Mouse (Mus musculus) liver, embryonic 11.5 days (tissue): ENCODE results near the gene Ttll5. TPM values are rescaled to one million over a fixed set of nuclear protein-coding genes. Genes with fewer than 3 reads are reported as not detected.

Experiments
- ATAC-seq: fragments of 200-750 bp; cut with Nextera tagmentation; replicated peaks from 2 replicates; pipeline ENCODE4 v1.8.0; 2017; ENCODE audit warnings: moderate number of reproducible peaks, mild to moderate bottlenecking, moderate TSS enrichment, moderate library complexity; ENCODE audit not compliant: low FRiP score
- DNase-seq: peaks from one replicate; pipeline ENCODE4 v3.0.0-alpha.2; 2017; ENCODE audit warnings: low spot score
- H3K27ac ChIP-seq: fragments of 300-500 bp; sonication (generic); 2 replicates; pipeline ENCODE4 v1.5.1; 2014; ENCODE audit warnings: mild to moderate bottlenecking, low read depth, low read length, control low read depth
- H3K27me3 ChIP-seq: fragments of 300-500 bp; sonication (generic); replicated peaks from 2 replicates; pipeline ENCODE4 v1.6.1; 2014; ENCODE audit warnings: low read length, mixed read lengths; ENCODE audit not compliant: control insufficient read depth, insufficient read depth
- H3K36me3 ChIP-seq: fragments of 300-500 bp; sonication (generic); 2 replicates; pipeline ENCODE4 v1.6.1; 2014; ENCODE audit warnings: mild to moderate bottlenecking, low read length, moderate library complexity, mixed read lengths; ENCODE audit not compliant: control insufficient read depth, insufficient read depth
- H3K4me1 ChIP-seq: fragments of 300-500 bp; sonication (generic); replicated peaks from 2 replicates; pipeline ENCODE4 v1.6.1; 2014; ENCODE audit warnings: low read length, mixed read lengths; ENCODE audit not compliant: control insufficient read depth, insufficient read depth
- H3K4me2 ChIP-seq: fragments of 300-500 bp; sonication (generic); 2 replicates; pipeline ENCODE4 v1.6.1; 2014; ENCODE audit warnings: mild to moderate bottlenecking, control low read depth, moderate library complexity
- H3K4me3 ChIP-seq: fragments of 300-500 bp; sonication (generic); 2 replicates; pipeline ENCODE4 v1.5.1; 2014; ENCODE audit warnings: low read depth, low read length, control low read depth
- H3K9ac ChIP-seq: fragments of 300-500 bp; sonication (generic); 2 replicates; pipeline ENCODE4 v1.6.1; 2014; ENCODE audit warnings: low read depth, low read length, control low read depth
- H3K9me3 ChIP-seq: fragments of 300-500 bp; sonication (generic); 2 replicates; pipeline ENCODE4 v1.6.1; 2016; ENCODE audit warnings: low read length, inconsistent platforms, mixed read lengths; ENCODE audit not compliant: control insufficient read depth
- WGBS: fragments of 180-500 bp; shearing (Covaris S2); extraction: QIAGEN DNeasy Blood & Tissue Kit; methylation state at CpG from one replicate; pipeline ENCODE4 v1.1.7; 2014; 5-methylcytosine and 5-hydroxymethylcytosine counted together
- polyA plus RNA-seq: library from polyadenylated mRNA; unstranded; fragments of >200 nt; fragmentation: Nextera tagmentation; extraction: Ambion mirVana; gene quantifications from 2 replicates; pipeline ENCODE4 v1.2.1, GENCODE M21; 2014

Gene Ttll5
- polyA plus RNA-seq, 1 experiment from 2014 or later = 14.6 TPM

- no peak overlapping the region for H3K27ac ChIP-seq
- H3K9me3 ChIP-seq = no peaks in the 10 kb centered on the region
- 89% methylated on average over 10 of the region's 10 CpGs for WGBS
- no peak overlapping the region for H3K4me2 ChIP-seq
- H3K4me1 ChIP-seq = no peaks in the 10 kb centered on the region
- no peak overlapping the region for H3K4me3 ChIP-seq
- peaks cover 9% of the 10 kb centered on the region for H3K36me3 ChIP-seq
- ATAC-seq (no peak), DNase-seq (no peak)
- no peaks in the 10 kb centered on the region for H3K27me3 ChIP-seq
- no peak overlapping the region for H3K9ac ChIP-seq
Measured at GRCm38 (mm10) chr12:85928513-85928912, 104.1 kb downstream of the Ttll5 start.

GRCm38 (mm10) chr12:85929711-85930110, 105.3 kb downstream of the Ttll5 start:
- Histone ChIP-seq H3K36me3 (peaks cover 14% of the 10 kb centered on the region), H3K9ac (no peak overlapping the region), H3K4me2 (no peak overlapping the region), H3K27ac (no peak overlapping the region), H3K9me3 (no peaks in the 10 kb centered on the region), H3K27me3 (no peaks in the 10 kb centered on the region), H3K4me3 (no peak overlapping the region), H3K4me1 (no peaks in the 10 kb centered on the region)
- WGBS = 73% methylated on average over 4 of the region's 4 CpGs
- DNase-seq (no peak), ATAC-seq (no peak)

- Histone ChIP-seq H3K9me3 (no peaks in the 10 kb centered on the region), H3K4me2 (no peak overlapping the region), H3K27ac (no peak overlapping the region), H3K27me3 (no peaks in the 10 kb centered on the region), H3K9ac (no peak overlapping the region), H3K36me3 (peaks cover 14% of the 10 kb centered on the region), H3K4me3 (no peak overlapping the region), H3K4me1 (no peaks in the 10 kb centered on the region)
- WGBS = 91% methylated on average over 3 of the region's 3 CpGs
- no peak for DNase-seq
- no peak for ATAC-seq
Measured at GRCm38 (mm10) chr12:85930713-85931112, 106.3 kb downstream of the Ttll5 start.

GRCm38 (mm10) chr12:85933241-85933640, 108.8 kb downstream of the Ttll5 start:
- H3K9ac ChIP-seq = no peak overlapping the region
- no peaks in the 10 kb centered on the region for H3K9me3 ChIP-seq
- ATAC-seq (no peak), DNase-seq (no peak)
- no peak overlapping the region for H3K27ac ChIP-seq
- no peaks in the 10 kb centered on the region for H3K27me3 ChIP-seq
- H3K4me2 ChIP-seq = no peak overlapping the region
- peaks cover 14% of the 10 kb centered on the region for H3K36me3 ChIP-seq
- no peaks in the 10 kb centered on the region for H3K4me1 ChIP-seq
- 87% methylated on average over 10 of the region's 10 CpGs for WGBS
- H3K4me3 ChIP-seq = no peak overlapping the region

- peaks cover 14% of the 10 kb centered on the region for H3K36me3 ChIP-seq
- H3K27me3 ChIP-seq = no peaks in the 10 kb centered on the region
- H3K9me3 ChIP-seq = no peaks in the 10 kb centered on the region
- no peak overlapping the region for H3K4me2 ChIP-seq
- H3K27ac ChIP-seq = no peak overlapping the region
- ATAC-seq = no peak
- H3K4me1 ChIP-seq = no peaks in the 10 kb centered on the region
- H3K4me3 ChIP-seq = no peak overlapping the region
- H3K9ac ChIP-seq = no peak overlapping the region
- no peak for DNase-seq
- 81% methylated on average over 5 of the region's 5 CpGs for WGBS
Measured at GRCm38 (mm10) chr12:85937384-85937783, 112.9 kb downstream of the Ttll5 start.

GRCm38 (mm10) chr12:85943456-85943855, 119.0 kb downstream of the Ttll5 start:
- no peak for DNase-seq
- whole genome bisulfite sequencing = 48% methylated on average over 10 of the region's 10 CpGs
- no peak overlapping the region for H3K4me2 ChIP-seq

GRCm38 (mm10) chr12:85944419-85944818, 120.0 kb downstream of the Ttll5 start:
- DNase-seq (no peak), ATAC-seq (no peak)
- H3K4me3 ChIP-seq = no peak overlapping the region
- H3K9ac ChIP-seq = no peak overlapping the region
- no peaks in the 10 kb centered on the region for H3K36me3 ChIP-seq
- no peaks in the 10 kb centered on the region for H3K27me3 ChIP-seq
- H3K27ac ChIP-seq = no peak overlapping the region
- no peaks in the 10 kb centered on the region for H3K9me3 ChIP-seq
- 80% methylated on average over 3 of the region's 3 CpGs for WGBS
- no peaks in the 10 kb centered on the region for H3K4me1 ChIP-seq
- no peak overlapping the region for H3K4me2 ChIP-seq

More at GRCm38 (mm10) chr12:85943456-85943855, 119.0 kb downstream of the Ttll5 start:
- Histone ChIP-seq H3K27me3 (no peaks in the 10 kb centered on the region), H3K36me3 (no peaks in the 10 kb centered on the region), H3K9me3 (no peaks in the 10 kb centered on the region), H3K27ac (no peak overlapping the region), H3K4me3 (no peak overlapping the region), H3K9ac (no peak overlapping the region), H3K4me1 (no peaks in the 10 kb centered on the region)
- no peak for ATAC-seq

- no peak overlapping the region for H3K4me2 ChIP-seq
- no peak overlapping the region for H3K4me3 ChIP-seq
- no peaks in the 10 kb centered on the region for H3K9me3 ChIP-seq
- 69% methylated on average over 4 of the region's 4 CpGs for WGBS
- ATAC-seq = no peak
- 0 out of 2 replicates have a peak, but pooled peaks cover 3% of the 10 kb centered on the region for H3K36me3 ChIP-seq
- no peak for DNase-seq
- no peak overlapping the region for H3K9ac ChIP-seq
- H3K4me1 ChIP-seq = no peaks in the 10 kb centered on the region
- no peaks in the 10 kb centered on the region for H3K27me3 ChIP-seq
- H3K27ac ChIP-seq = no peak overlapping the region
Measured at GRCm38 (mm10) chr12:85947161-85947560, 122.7 kb downstream of the Ttll5 start.

- Histone ChIP-seq H3K36me3 (peaks cover 6% of the 10 kb centered on the region; the same call in 1 of the 2 replicates), H3K4me2 (no peak overlapping the region), H3K9ac (no peak overlapping the region), H3K4me3 (no peak overlapping the region), H3K4me1 (no peaks in the 10 kb centered on the region), H3K27ac (no peak overlapping the region), H3K27me3 (no peaks in the 10 kb centered on the region), H3K9me3 (no peaks in the 10 kb centered on the region)
- 87% methylated on average over 6 of the region's 6 CpGs for WGBS
- ATAC-seq (no peak), DNase-seq (no peak)
Measured at GRCm38 (mm10) chr12:85949667-85950066, 125.2 kb downstream of the Ttll5 start.
